Mouse (Mus musculus): Measurements from ENCODE around the gene Sugp2. TPM values are rescaled to one million over a fixed set of nuclear protein-coding genes. Genes with fewer than 3 reads are reported as not detected.

Gene Sugp2
- polyA plus RNA-seq (2012) = 72.2 and 83.5 TPM in 2 replicates

GRCm38 (mm10) chr8:70234080-70234780 lies at the start of gene Sugp2, which contains the start of gene Armc6:
TSS of gene Sugp2 (plus strand) at chr8:70234226.
TSS of gene Armc6 (minus strand) at chr8:70234466.

GRCm38 (mm10) chr8:70212112-70213055 lies 21.6 kb upstream of the Sugp2 start, which contains the start of gene Slc25a42:
TSS of gene Slc25a42 (minus strand) at chr8:70212305.

GRCm38 (mm10) chr8:70282603-70283135 lies 48.6 kb downstream of the Sugp2 start, which contains the start of gene Homer3:
TSS of gene Homer3 (plus strand) at chr8:70282827.

DNA sequence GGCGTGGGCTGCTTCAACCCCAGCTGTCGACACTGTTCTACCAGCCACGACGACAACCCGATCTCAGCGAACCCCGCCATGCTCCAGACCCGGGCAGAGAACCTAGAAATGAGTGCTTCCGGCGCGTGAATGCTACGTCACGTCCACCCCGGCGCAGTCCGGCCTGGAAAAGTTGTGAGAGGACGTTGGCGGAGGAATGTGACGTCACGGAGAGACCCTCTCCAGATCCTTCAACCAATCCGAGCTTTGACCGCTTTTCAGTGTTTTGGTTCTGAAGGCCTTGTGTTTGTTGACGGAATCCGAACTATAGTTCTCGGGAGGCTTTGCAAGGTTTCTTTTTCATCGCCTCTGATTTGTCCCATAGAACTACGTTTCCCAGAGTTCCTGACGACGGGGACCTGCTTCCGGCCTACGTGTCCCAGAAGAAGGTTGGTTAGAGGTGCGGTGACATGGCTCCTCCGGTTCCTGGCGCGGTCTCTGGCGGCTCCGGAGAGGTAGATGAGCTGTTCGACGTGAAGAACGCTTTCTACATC lies 68.4 kb downstream of the Sugp2 start, which contains the start of the genes Ddx49 and Cope:
Gene Ddx49 (minus strand): TSS at position 132 of the 533 bp plus-strand sequence.
Gene Cope (plus strand): TSS at position 161 of the 533 bp plus-strand sequence.

DNA sequence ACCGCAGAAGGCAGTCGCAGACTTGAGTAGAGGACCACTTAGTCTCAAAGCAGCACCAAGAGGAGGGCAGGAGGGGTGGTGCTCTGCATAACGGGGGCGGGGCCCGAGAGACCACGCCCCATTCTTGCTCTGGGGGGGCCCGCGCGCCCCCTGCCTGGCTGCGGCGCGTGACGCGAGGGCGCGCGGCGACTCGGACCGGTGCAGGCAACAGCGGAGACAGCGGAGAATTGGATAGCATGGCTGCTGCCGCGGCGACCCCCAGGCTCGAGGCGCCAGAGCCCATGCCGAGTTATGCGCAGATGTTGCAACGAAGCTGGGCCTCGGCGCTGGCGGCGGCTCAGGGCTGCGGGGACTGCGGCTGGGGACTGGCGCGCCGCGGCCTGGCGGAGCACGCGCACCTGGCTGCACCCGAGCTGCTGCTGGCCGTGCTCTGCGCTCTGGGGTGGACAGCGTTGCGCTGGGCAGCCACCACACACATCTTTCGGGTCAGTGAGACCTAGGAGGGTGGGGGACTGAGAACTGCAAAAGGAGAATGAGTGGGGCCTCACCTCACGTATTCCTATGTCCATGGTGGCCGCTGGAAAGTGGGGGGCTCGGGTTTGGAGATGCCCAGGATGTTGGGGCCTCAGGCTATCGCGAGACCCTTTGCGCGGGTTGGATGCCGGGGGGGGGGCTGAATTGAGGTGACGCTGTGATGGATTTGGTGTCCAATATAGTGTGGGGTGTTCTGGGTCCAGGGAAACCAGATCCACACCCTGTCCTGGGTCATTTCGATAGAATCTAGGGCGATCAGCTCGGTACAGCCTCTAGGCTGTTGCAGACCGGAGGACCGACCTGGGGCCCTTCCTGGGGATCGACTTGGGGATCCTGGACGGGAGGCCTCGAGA lies 81.8 kb downstream of the Sugp2 start, which contains the start of gene Cers1:
Gene Cers1 (plus strand): TSS at position 152 of the 887 bp plus-strand sequence.

GRCm38 (mm10) chr8:70329124-70329834 lies 95.3 kb downstream of the Sugp2 start, which contains the start of gene Gdf1:
TSS of gene Gdf1 (plus strand) at chr8:70329817.

Other genes with a start within 250 kb of the Sugp2 start
- 94.1 and 106 TPM in 2 replicates for gene Gatad2a, start 237.8 kb upstream of the Sugp2 start, polyA plus RNA-seq (2012)
- 30.2 and 31.7 TPM in 2 replicates for gene Mau2, start 191.5 kb upstream of the Sugp2 start, polyA plus RNA-seq (2012)
- gene Sugp1, start 191.4 kb upstream of the Sugp2 start, polyA plus RNA-seq (2012) = 39.8 and 41.2 TPM in 2 replicates
- gene Tm6sf2, start 161.3 kb upstream of the Sugp2 start, polyA plus RNA-seq (2012) = not detected in 2 replicates
- gene Hapln4, start 150.8 kb upstream of the Sugp2 start, polyA plus RNA-seq (2012) = 0.02 TPM in 1 of 2 replicates, not detected in the other
- not detected in 2 replicates for gene Ncan, start 113.4 kb upstream of the Sugp2 start, polyA plus RNA-seq (2012)
- gene Nr2c2ap, start 102.9 kb upstream of the Sugp2 start, polyA plus RNA-seq (2012) = 18.9 and 22.4 TPM in 2 replicates
- gene Rfxank, start 95.1 kb upstream of the Sugp2 start, polyA plus RNA-seq (2012) = 8.8 and 10.6 TPM in 2 replicates
- 86.9 and 91.2 TPM in 2 replicates for gene Borcs8, start 94.7 kb upstream of the Sugp2 start, polyA plus RNA-seq (2012)
- gene Mef2b, start 94.5 kb upstream of the Sugp2 start, polyA plus RNA-seq (2012) = 0.36 and 0.43 TPM in 2 replicates
- gene Tmem161a, start 61.9 kb upstream of the Sugp2 start, polyA plus RNA-seq (2012) = 127 and 132 TPM in 2 replicates
- gene Slc25a42, start 21.9 kb upstream of the Sugp2 start, polyA plus RNA-seq (2012) = 4.1 and 4.4 TPM in 2 replicates
- gene Armc6, start 240 bp downstream of the Sugp2 start, polyA plus RNA-seq (2012) = 8.3 and 9.8 TPM in 2 replicates
- 45.4 and 65.9 TPM in 2 replicates for gene Homer3, start 48.6 kb downstream of the Sugp2 start, polyA plus RNA-seq (2012)
- gene Ddx49, start 68.3 kb downstream of the Sugp2 start, polyA plus RNA-seq (2012) = 62.7 and 66.5 TPM in 2 replicates
- gene Cope, start 68.3 kb downstream of the Sugp2 start, polyA plus RNA-seq (2012) = 419 and 474 TPM in 2 replicates
- gene Cers1, start 81.5 kb downstream of the Sugp2 start, polyA plus RNA-seq (2012) = 0.24 and 0.37 TPM in 2 replicates
- 0.65 TPM in 1 of 2 replicates, not detected in the other for gene Gdf1, start 95.6 kb downstream of the Sugp2 start, polyA plus RNA-seq (2012)
- gene Upf1, start 119.1 kb downstream of the Sugp2 start, polyA plus RNA-seq (2012) = 119 and 122 TPM in 2 replicates
- 0.32 and 1.8 TPM in 2 replicates for gene Comp, start 139.3 kb downstream of the Sugp2 start, polyA plus RNA-seq (2012)
- gene Crtc1, start 205.4 kb downstream of the Sugp2 start, polyA plus RNA-seq (2012) = 24.5 and 27.2 TPM in 2 replicates
- gene Klhl26, start 242.7 kb downstream of the Sugp2 start, polyA plus RNA-seq (2012) = 5.9 and 6.5 TPM in 2 replicates